Mouse (Mus musculus) liver, embryonic 12.5 days (tissue): ENCODE results near the gene Trim66. TPM values are rescaled to one million over a fixed set of nuclear protein-coding genes. Genes with fewer than 3 reads are reported as not detected.

ENCODE experiments used
- ATAC-seq: fragments of 200-750 bp; cut with Nextera tagmentation; 2 replicates; pipeline ENCODE4 v1.8.0; 2017; ENCODE audit warnings: moderate number of reproducible peaks, mild to moderate bottlenecking, moderate library complexity
- H3K27ac ChIP-seq: fragments of 300-500 bp; sonication (generic); 2 replicates; pipeline ENCODE4 v1.5.1; 2016; ENCODE audit warnings: mild to moderate bottlenecking
- H3K27me3 ChIP-seq: fragments of 300-500 bp; sonication (generic); replicated peaks from 2 replicates; pipeline ENCODE4 v1.6.1; 2016; ENCODE audit warnings: mild to moderate bottlenecking, moderate library complexity
- H3K36me3 ChIP-seq: fragments of 300-500 bp; sonication (generic); 2 replicates; pipeline ENCODE4 v1.6.1; 2016; ENCODE audit warnings: mild to moderate bottlenecking, moderate library complexity
- H3K4me1 ChIP-seq: fragments of 300-500 bp; sonication (generic); 2 replicates; pipeline ENCODE4 v1.6.1; 2016
- H3K4me2 ChIP-seq: fragments of 300-500 bp; sonication (generic); 2 replicates; pipeline ENCODE4 v1.6.1; 2016; ENCODE audit warnings: mild to moderate bottlenecking, moderate library complexity
- H3K4me3 ChIP-seq: fragments of 300-500 bp; sonication (generic); 2 replicates; pipeline ENCODE4 v1.5.1; 2016; ENCODE audit warnings: mild to moderate bottlenecking, moderate library complexity
- H3K9ac ChIP-seq: fragments of 300-500 bp; sonication (generic); 2 replicates; pipeline ENCODE4 v1.6.1; 2016; ENCODE audit warnings: mild to moderate bottlenecking, moderate library complexity
- H3K9me3 ChIP-seq: fragments of 300-500 bp; sonication (generic); replicated peaks from 2 replicates; pipeline ENCODE4 v1.6.1; 2016; ENCODE audit warnings: mild to moderate bottlenecking, moderate library complexity
- WGBS: fragments of 180-500 bp; shearing (Covaris S2); methylation state at CpG from one replicate; pipeline ENCODE4 v1.1.7; 2016; ENCODE audit not compliant: insufficient replicate concordance; 5-methylcytosine and 5-hydroxymethylcytosine counted together
- microRNA-seq: library from miRNA; unstranded; fragments of <30 nt; microRNA quantifications from one replicate; pipeline ENCODE4, GENCODE M21; 2017
- polyA plus RNA-seq: library from polyadenylated mRNA; unstranded; fragments of >200 nt; fragmentation: Nextera tagmentation; extraction: Ambion mirVana; gene quantifications from 2 replicates; pipeline ENCODE4 v1.2.1, GENCODE M21; 2016

Gene Trim66
- polyA plus RNA-seq, 1 experiment from 2014 or later: 0.04 TPM

- Histone ChIP-seq H3K27me3 (peaks cover 50% of the 10 kb centered on the region), H3K36me3 (no peaks in the 10 kb centered on the region), H3K4me1 (peaks cover 10% of the 10 kb centered on the region; the same call in 1 of the 2 replicates), H3K9me3 (no peaks in the 10 kb centered on the region), H3K9ac (no peak within 1 kb of the TSS), H3K4me3 (peak within 1 kb of the TSS; percentile 40), H3K27ac (no peak within 1 kb of the TSS), H3K4me2 (peak within 1 kb of the TSS; percentile 63)
- ATAC-seq: peak; percentile 52; the same call in 1 of the 2 replicates
- WGBS: 3% methylated on average over 62 of the region's 62 CpGs
These were observed 68.9 kb downstream of the Trim66 start, which contains the start of gene Stk33 for GRCm38 (mm10) chr7:109438781-109439591. Gene Stk33 (minus strand): TSS chr7:109439081.

GRCm38 (mm10) chr7:109424422-109425159 lies 83.3 kb downstream of the Trim66 start:
- H3K9me3 ChIP-seq: no peaks in the 10 kb centered on the region
- H3K27me3 ChIP-seq: 0 out of 2 replicates have a peak, but pooled peaks cover 9% of the 10 kb centered on the region
- no peak overlapping the region for H3K27ac ChIP-seq
- no peak overlapping the region for H3K9ac ChIP-seq
- no peak overlapping the region for H3K4me2 ChIP-seq
- WGBS: 48% methylated on average over 3 of the region's 3 CpGs
- H3K36me3 ChIP-seq: no peaks in the 10 kb centered on the region
- H3K4me3 ChIP-seq: no peak overlapping the region
- no peak for ATAC-seq
- no peaks in the 10 kb centered on the region for H3K4me1 ChIP-seq

GRCm38 (mm10) chr7:109422803-109423202 lies 85.1 kb downstream of the Trim66 start:
- H3K9me3 ChIP-seq: no peaks in the 10 kb centered on the region
- ATAC-seq: no peak
- H3K36me3 ChIP-seq: no peaks in the 10 kb centered on the region
- no peak overlapping the region for H3K4me3 ChIP-seq
- no peak overlapping the region for H3K9ac ChIP-seq
- WGBS: 64% methylated on average over 8 of the region's 8 CpGs
- no peak overlapping the region for H3K27ac ChIP-seq
- 0 out of 2 replicates have a peak, but pooled peaks cover 9% of the 10 kb centered on the region for H3K27me3 ChIP-seq
- no peaks in the 10 kb centered on the region for H3K4me1 ChIP-seq
- H3K4me2 ChIP-seq: no peak overlapping the region

GRCm38 (mm10) chr7:109405491-109405890 lies 102.4 kb downstream of the Trim66 start:
- ATAC-seq: no peak
- H3K27me3 ChIP-seq: 0 out of 2 replicates have a peak, but pooled peaks cover 3% of the 10 kb centered on the region
- no peak overlapping the region for H3K27ac ChIP-seq
- no peaks in the 10 kb centered on the region for H3K4me1 ChIP-seq
- no peaks in the 10 kb centered on the region for H3K9me3 ChIP-seq
- no peak overlapping the region for H3K4me3 ChIP-seq
- 60% methylated on average over 7 of the region's 7 CpGs for WGBS
- H3K9ac ChIP-seq: no peak overlapping the region
- no peaks in the 10 kb centered on the region for H3K36me3 ChIP-seq
- no peak overlapping the region for H3K4me2 ChIP-seq

- no peak overlapping the region for H3K27ac ChIP-seq
- ATAC-seq: no peak
- no peaks in the 10 kb centered on the region for H3K4me1 ChIP-seq
- no peak overlapping the region for H3K4me3 ChIP-seq
- H3K4me2 ChIP-seq: no peak overlapping the region
- no peaks in the 10 kb centered on the region for H3K36me3 ChIP-seq
- H3K9me3 ChIP-seq: no peaks in the 10 kb centered on the region
- 43% methylated on average over 3 of the region's 3 CpGs for WGBS
- no peaks in the 10 kb centered on the region for H3K27me3 ChIP-seq
- no peak overlapping the region for H3K9ac ChIP-seq
These were observed 108.6 kb downstream of the Trim66 start for GRCm38 (mm10) chr7:109399299-109399698.

Small RNA genes lying within 50 kb of the gene (microRNA-seq; reads per million reads assigned to microRNA genes)
- not detected for gene Gm47284

Other genes with a start within 250 kb of the Trim66 start
- not detected in 2 replicates for gene Stk33, start 69.1 kb downstream of the Trim66 start, polyA plus RNA-seq
- gene Rpl27a, start 11.0 kb upstream of the Trim66 start, polyA plus RNA-seq: 122 and 125 TPM in 2 replicates
- gene St5, start 195.5 kb upstream of the Trim66 start, polyA plus RNA-seq: 25.1 and 25.3 TPM in 2 replicates
- 47.9 and 50.2 TPM in 2 replicates for gene Akip1, start 195.6 kb upstream of the Trim66 start, polyA plus RNA-seq
- 0.13 and 0.25 TPM in 2 replicates for gene BC051019, start 215.7 kb upstream of the Trim66 start, polyA plus RNA-seq
- gene Ascl3, start 223.6 kb upstream of the Trim66 start, polyA plus RNA-seq: not detected in 2 replicates
- gene Tmem9b, start 244.7 kb upstream of the Trim66 start, polyA plus RNA-seq: 38.8 and 39.6 TPM in 2 replicates